Mouse (Mus musculus) left cerebral cortex, adult 18-20 months (tissue): ENCODE measurements at regions not wholly inside any gene's neighbourhood (a gene's known extent, or its start where the extent isn't known, plus 50 kb on each side); places are given as distances from the start of the nearest gene placed in this dataset.

ENCODE experiments used
- DNase-seq, 2 experiments: peaks; one replicate each; pipeline ENCODE4 v3.0.0; 2021 to 2022; ENCODE audit warnings: low spot score in 2 of 2, mixed read lengths in 1 of 2

GRCm38 (mm10) chr2:173993431-173993955 is 82.6 kb upstream of the Stx16 start:
- peak; percentile 41 to 46 for DNase-seq

- DNase-seq, result no peak
Measured at GRCm38 (mm10) chr2:173994301-173995073, 81.6 kb upstream of the Stx16 start.

- DNase-seq, result no peak
Measured at GRCm38 (mm10) chr2:174004666-174005065, 71.4 kb upstream of the Stx16 start.

- no peak for DNase-seq
Measured at GRCm38 (mm10) chr2:174007976-174008349, 68.1 kb upstream of the Stx16 start.

- DNase-seq, result no peak
Measured at GRCm38 (mm10) chr2:174008350-174009218, 67.5 kb upstream of the Stx16 start.

GRCm38 (mm10) chr2:174010038-174010437 is 66.1 kb upstream of the Stx16 start:
- DNase-seq, result no peak

- no peak for DNase-seq
Measured at GRCm38 (mm10) chr2:174011399-174011798, 64.7 kb upstream of the Stx16 start.

- no peak for DNase-seq
Measured at GRCm38 (mm10) chr2:174014361-174014760, 61.7 kb upstream of the Stx16 start.

- DNase-seq, result no peak
Measured at GRCm38 (mm10) chr2:174015283-174015682, 60.8 kb upstream of the Stx16 start.

GRCm38 (mm10) chr2:174016068-174016467 is 60.0 kb upstream of the Stx16 start:
- DNase-seq, result no peak

- DNase-seq, result no peak
Measured at GRCm38 (mm10) chr2:174017042-174017441, 59.1 kb upstream of the Stx16 start.

- DNase-seq, result no peak
Measured at GRCm38 (mm10) chr2:174017596-174017995, 58.5 kb upstream of the Stx16 start.

- no peak for DNase-seq
Measured at GRCm38 (mm10) chr2:174018002-174018401, 58.1 kb upstream of the Stx16 start.

GRCm38 (mm10) chr2:174018986-174019385 is 57.1 kb upstream of the Stx16 start:
- no peak for DNase-seq

GRCm38 (mm10) chr2:174019970-174020369 is 56.1 kb upstream of the Stx16 start:
- no peak for DNase-seq

- no peak for DNase-seq
Measured at GRCm38 (mm10) chr2:174020447-174020846, 55.7 kb upstream of the Stx16 start.

- DNase-seq, result no peak
Measured at GRCm38 (mm10) chr2:174021538-174021937, 54.6 kb upstream of the Stx16 start.

- no peak for DNase-seq
Measured at GRCm38 (mm10) chr2:174022292-174022691, 53.8 kb upstream of the Stx16 start.

GRCm38 (mm10) chr2:174025181-174025870 is 50.8 kb upstream of the Stx16 start:
- peak in 1 of 2 experiments; percentile 30 for DNase-seq
